Mouse (Mus musculus) MEL (cell line): ENCODE data around the gene Olfr459. TPM values are rescaled to one million over a fixed set of nuclear protein-coding genes. Genes with fewer than 3 reads are reported as not detected.

Experiments
- DNase-seq: peaks from one replicate; pipeline ENCODE4 v3.0.0; 2011; ENCODE audit warnings: low read depth, low spot score
- H3K27ac ChIP-seq: 2 replicates; pipeline ENCODE4 v1.5.1; 2012; ENCODE audit warnings: low read depth, mild to moderate bottlenecking, control low read depth, low read length, moderate library complexity; ENCODE audit not compliant: control insufficient read depth
- H3K27me3 ChIP-seq, 2 experiments: fragments of 150-350 bp in 1 of 2; sonication (generic) in 1 of 2; 2 replicates each; pipeline ENCODE4 v1.6.1; 2012; ENCODE audit warnings: low read length in 2 of 2, mild to moderate bottlenecking in 2 of 2, improper control_type of control experiment in 1 of 2, moderate library complexity in 1 of 2; ENCODE audit not compliant: insufficient read depth in 2 of 2, control insufficient read depth in 1 of 2
- H3K36me3 ChIP-seq, 2 experiments: 2 replicates each; pipeline ENCODE4 v1.6.1; 2012 to 2014; ENCODE audit warnings: low read length in 2 of 2, improper control_type of control experiment in 1 of 2, inconsistent platforms in 1 of 2, mild to moderate bottlenecking in 1 of 2; ENCODE audit not compliant: insufficient read depth in 2 of 2, control insufficient read depth in 1 of 2
- H3K4me1 ChIP-seq, 2 experiments: fragments of 150-350 bp in 1 of 2; sonication (generic) in 1 of 2; 2 replicates each; pipeline ENCODE4 v1.6.1; 2012; ENCODE audit warnings: low read length in 2 of 2, improper control_type of control experiment in 1 of 2, mild to moderate bottlenecking in 1 of 2; ENCODE audit not compliant: insufficient read depth in 2 of 2, control insufficient read depth in 1 of 2
- H3K4me3 ChIP-seq, 2 experiments: fragments of 150-350 bp in 1 of 2; sonication (generic) in 1 of 2; 2 replicates each; pipeline ENCODE4 v1.5.1; 2012; ENCODE audit warnings: low read depth in 2 of 2, low read length in 2 of 2, mild to moderate bottlenecking in 2 of 2, moderate library complexity in 2 of 2, control low read depth in 1 of 2, improper control_type of control experiment in 1 of 2; ENCODE audit not compliant: control insufficient read depth in 1 of 2, insufficient read depth in 1 of 2
- H3K79me2 ChIP-seq: 2 replicates; pipeline ENCODE4 v1.6.1; 2012; ENCODE audit warnings: mild to moderate bottlenecking, low read length, moderate library complexity; ENCODE audit not compliant: control insufficient read depth, poor library complexity, insufficient read depth
- H3K9ac ChIP-seq: 2 replicates; pipeline ENCODE4 v1.6.1; 2012; ENCODE audit warnings: low read depth, mild to moderate bottlenecking, control low read depth, low read length, moderate library complexity; ENCODE audit not compliant: control insufficient read depth, poor library complexity, severe bottlenecking
- H3K9me3 ChIP-seq: fragments of 150-350 bp; sonication (generic); replicated peaks from 2 replicates; pipeline ENCODE4 v1.6.1; 2012; ENCODE audit warnings: mild to moderate bottlenecking, low read length, improper control_type of control experiment, moderate library complexity; ENCODE audit not compliant: insufficient read depth
- BHLHE40 ChIP-seq: IDR thresholded peaks from 2 replicates; pipeline ENCODE4 v1.6.1; 2012; ENCODE audit warnings: low read depth, mild to moderate bottlenecking, inconsistent platforms, low read length, improper control_type of control experiment, borderline replicate concordance
- CHD1 ChIP-seq: IDR thresholded peaks from 2 replicates; pipeline ENCODE4 v1.6.1; 2012; ENCODE audit warnings: low read depth, mild to moderate bottlenecking, inconsistent platforms, low read length, improper control_type of control experiment
- E2F4 ChIP-seq: IDR thresholded peaks from 2 replicates; pipeline ENCODE4 v1.6.1; 2011; ENCODE audit warnings: low read depth, low read length, improper control_type of control experiment, borderline replicate concordance
- ELF1 ChIP-seq: IDR thresholded peaks from 2 replicates; pipeline ENCODE4 v1.6.1; 2014; ENCODE audit warnings: low read depth, mild to moderate bottlenecking, inconsistent platforms, low read length, improper control_type of control experiment, moderate library complexity
- ETS1 ChIP-seq: IDR thresholded peaks from 2 replicates; pipeline ENCODE4 v1.6.1; 2012; ENCODE audit warnings: low read depth, mild to moderate bottlenecking, inconsistent platforms, low read length, improper control_type of control experiment, moderate library complexity
- GABPA ChIP-seq: IDR thresholded peaks from 2 replicates; pipeline ENCODE4 v1.6.1; 2012; ENCODE audit warnings: low read depth, mild to moderate bottlenecking, inconsistent platforms, low read length, improper control_type of control experiment, moderate library complexity
- HCFC1 ChIP-seq: IDR thresholded peaks from 2 replicates; pipeline ENCODE4 v1.6.1; 2012; ENCODE audit warnings: low read depth, mild to moderate bottlenecking, inconsistent platforms, low read length, improper control_type of control experiment, moderate library complexity
- MAFK ChIP-seq: IDR thresholded peaks from 2 replicates; pipeline ENCODE4 v1.6.1; 2011; ENCODE audit warnings: low read depth, mild to moderate bottlenecking, low read length, improper control_type of control experiment, borderline replicate concordance
- MEF2A ChIP-seq: IDR thresholded peaks from 2 replicates; pipeline ENCODE4 v1.6.1; 2014; ENCODE audit warnings: low read depth, mild to moderate bottlenecking, inconsistent platforms, low read length, improper control_type of control experiment; ENCODE audit not compliant: poor library complexity, insufficient replicate concordance, severe bottlenecking; ENCODE audit errors: extremely low read depth
- MXI1 ChIP-seq: IDR thresholded peaks from 2 replicates; pipeline ENCODE4 v1.6.1; 2011; ENCODE audit warnings: mild to moderate bottlenecking, low read depth, low read length, improper control_type of control experiment
- MYB ChIP-seq: IDR thresholded peaks from 2 replicates; pipeline ENCODE4 v1.6.1; 2011; ENCODE audit warnings: mild to moderate bottlenecking, low read depth, low read length, improper control_type of control experiment
- NELFE ChIP-seq: IDR thresholded peaks from 2 replicates; pipeline ENCODE4 v1.6.1; 2011; ENCODE audit warnings: low read depth, low read length, improper control_type of control experiment
- POLR2AphosphoS2 ChIP-seq: IDR thresholded peaks from 2 replicates; pipeline ENCODE4 v1.6.1; 2011; ENCODE audit warnings: low read length, improper control_type of control experiment
- RAD21 ChIP-seq: IDR thresholded peaks from 2 replicates; pipeline ENCODE4 v1.6.1; 2011; ENCODE audit warnings: mild to moderate bottlenecking, low read depth, low read length, improper control_type of control experiment
- SIN3A ChIP-seq: IDR thresholded peaks from 2 replicates; pipeline ENCODE4 v1.6.1; 2012; ENCODE audit warnings: low read length, improper control_type of control experiment, inconsistent platforms
- SMC3 ChIP-seq: IDR thresholded peaks from 2 replicates; pipeline ENCODE4 v1.6.1; 2011; ENCODE audit warnings: low read depth, low read length, improper control_type of control experiment
- TBP ChIP-seq: IDR thresholded peaks from 2 replicates; pipeline ENCODE4 v1.8.0; 2011; ENCODE audit warnings: low read depth, low read length, improper control_type of control experiment
- USF1 ChIP-seq: IDR thresholded peaks from 2 replicates; pipeline ENCODE4 v1.6.1; 2014; ENCODE audit warnings: low read depth, mild to moderate bottlenecking, inconsistent platforms, low read length, improper control_type of control experiment, moderate library complexity
- ZMIZ1 ChIP-seq: IDR thresholded peaks from 2 replicates; pipeline ENCODE4 v1.6.1; 2012; ENCODE audit warnings: low read depth, mild to moderate bottlenecking, inconsistent platforms, low read length, improper control_type of control experiment, moderate library complexity
- polyA plus RNA-seq, 2 experiments: library from polyadenylated mRNA; stranded (reverse) in 1 of 2; unstranded in 1 of 2; fragments of >175 nt in 1 of 2; fragments of >200 nt in 1 of 2; gene quantifications; 2 replicates each; pipeline versions ENCODE4 v1.2.1 to v1.2.4; 2012; ENCODE audit warnings: low replicate concordance in 2 of 2, low read depth in 1 of 2; ENCODE audit not compliant: insufficient read length in 2 of 2, insufficient read depth in 1 of 2, missing spikeins in 1 of 2
- total RNA-seq: library from RNA; depleted of rRNA; stranded (reverse); fragments of 300-350 nt; gene quantifications from 2 replicates; pipeline ENCODE4 v1.2.3, GENCODE M21; 2012; rRNA removed

Olfr459 gene
- total and polyA plus RNA-seq, 3 experiments = not detected

GRCm38 (mm10) chr6:41721430-41721829 is 53.5 kb downstream of the Olfr459 start:
- H3K27ac ChIP-seq = no peak overlapping the region
- no peaks in the 10 kb centered on the region for H3K36me3 ChIP-seq
- no peaks in the 10 kb centered on the region for H3K79me2 ChIP-seq
- H3K9me3 ChIP-seq = no peaks in the 10 kb centered on the region
- TF ChIP-seq ELF1 (no peak), E2F4 (no peak), MYB (no peak), TBP (no peak), SMC3 (no peak), USF1 (no peak), BHLHE40 (no peak), MEF2A (no peak), GABPA (no peak), MAFK (no peak), ETS1 (no peak), NELFE (no peak), POLR2AphosphoS2 (no peak), SIN3A (no peak), CHD1 (no peak), MXI1 (no peak), RAD21 (no peak), HCFC1 (no peak), ZMIZ1 (no peak)
- no peak overlapping the region for H3K9ac ChIP-seq
- H3K4me1 ChIP-seq = no peaks in the 10 kb centered on the region
- no peak overlapping the region for H3K4me3 ChIP-seq
- no peaks in the 10 kb centered on the region; a peak in 1 of 4 replicates for H3K27me3 ChIP-seq
- no peak for DNase-seq

Other genes starting within 250 kb of the Olfr459 start
- gene Ephb6, start 169.7 kb downstream of the Olfr459 start, total RNA-seq = 0.88 and 1.0 TPM in 2 replicates
- gene Ephb6, start 169.7 kb downstream of the Olfr459 start, polyA plus RNA-seq = 1 to 10 TPM in 1 of 2 experiments, not detected in 1; 5.2 TPM
- gene Trpv6, start 138.8 kb downstream of the Olfr459 start, total RNA-seq = not detected in 2 replicates
- not detected for gene Trpv6, start 138.8 kb downstream of the Olfr459 start, polyA plus RNA-seq
- 0.07 and 0.12 TPM in 2 replicates for gene Trpv5, start 94.4 kb downstream of the Olfr459 start, total RNA-seq
- gene Trpv5, start 94.4 kb downstream of the Olfr459 start, polyA plus RNA-seq = under 1 TPM in 1 of 2 experiments, not detected in 1; 0.26 TPM
- gene Llcfc1, start 90.7 kb downstream of the Olfr459 start, total RNA-seq = not detected in 2 replicates
- gene Llcfc1, start 90.7 kb downstream of the Olfr459 start, polyA plus RNA-seq = not detected
- gene Kel, start 70.8 kb downstream of the Olfr459 start, total RNA-seq = 21.5 and 31.0 TPM in 2 replicates
- 10 to 100 TPM in 1 of 2 experiments, not detected in 1; 79.6 TPM for gene Kel, start 70.8 kb downstream of the Olfr459 start, polyA plus RNA-seq
- not detected in 2 replicates for gene Pip, start 72.4 kb upstream of the Olfr459 start, total RNA-seq
- gene Pip, start 72.4 kb upstream of the Olfr459 start, polyA plus RNA-seq = not detected
- not detected in 2 replicates for gene Sval2, start 77.8 kb upstream of the Olfr459 start, total RNA-seq
- gene Sval2, start 77.8 kb upstream of the Olfr459 start, polyA plus RNA-seq = not detected
- not detected in 2 replicates for gene Sval1, start 176.5 kb upstream of the Olfr459 start, total RNA-seq
- gene Sval1, start 176.5 kb upstream of the Olfr459 start, polyA plus RNA-seq = not detected
- not detected in 2 replicates for gene Sval3, start 193.0 kb upstream of the Olfr459 start, total RNA-seq
- not detected for gene Sval3, start 193.0 kb upstream of the Olfr459 start, polyA plus RNA-seq